29 mouse cellular contexts compared by ENCODE assay signal in the genomic region with DNA sequence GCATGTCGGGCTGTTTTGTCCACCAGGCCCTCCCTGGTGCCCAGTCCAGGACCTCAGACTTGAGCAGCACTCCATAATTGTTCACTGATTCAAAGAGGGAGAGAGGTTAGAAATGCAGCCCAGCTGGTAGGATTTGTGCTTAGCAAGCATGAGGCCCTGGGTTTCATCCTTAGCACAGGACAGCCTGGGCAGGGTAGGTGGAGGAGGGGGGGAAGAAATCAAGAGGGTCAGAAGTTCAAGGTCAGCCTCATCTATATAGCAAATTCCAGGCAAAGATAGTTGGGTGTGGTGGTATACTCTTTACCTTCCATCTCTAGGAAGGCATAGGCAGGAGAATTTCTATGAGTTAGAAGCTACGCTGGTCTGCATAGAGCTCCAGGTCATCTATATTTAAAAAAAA. TPM values are rescaled to one million over a fixed set of nuclear protein-coding genes. Genes with fewer than 3 reads are reported as not detected.
A peak's percentile ranks its signal among the peaks of the same experiment; 100 is the strongest.
DNase-seq lines count a peak whose midpoint lies in the region; ATAC-seq lines count a peak whose summit lies in the region.
"Had no signal": no experiment of that assay in that cellular context is flagged by ENCODE, and none has a peak within 500 bp of the region (broad histone marks: within the 10 kb centered on the region; RNA-seq: fewer than 3 reads in every experiment).

No protein-coding gene starts in this region.

- 90% methylated on average over 2 of the region's 2 CpGs for WGBS in forebrain, embryonic 10.5 days
- 93% methylated on average over 2 of the region's 2 CpGs for WGBS in forebrain, embryonic 16.5 days
- 91% methylated on average over 2 of the region's 2 CpGs for WGBS in kidney, embryonic 16.5 days

- no peaks in the 10 kb centered on the region for H3K27me3 ChIP-seq in forebrain, embryonic 10.5 days (ENCODE audit: poor library complexity, severe bottlenecking)
- no peaks in the 10 kb centered on the region for H3K27me3 ChIP-seq in forebrain, embryonic 16.5 days (replicated peaks; ENCODE audit: control insufficient read depth, insufficient read depth, low read length)
- H3K27me3 ChIP-seq in kidney, embryonic 16.5 days (ENCODE audit: insufficient read depth, low read length) = no peaks in the 10 kb centered on the region
- H3K27me3 ChIP-seq: embryonic facial prominence, embryonic 12.5 days; embryonic facial prominence, embryonic 15.5 days; forebrain, embryonic 12.5 days; forebrain, embryonic 15.5 days; heart, embryonic 13.5 days; Patski had no signal

- no peaks in the 10 kb centered on the region for H3K36me3 ChIP-seq in forebrain, embryonic 10.5 days (replicated peaks)
- H3K36me3 ChIP-seq in forebrain, embryonic 16.5 days (ENCODE audit: control insufficient read depth, insufficient read depth) = no peaks in the 10 kb centered on the region
- H3K36me3 ChIP-seq in kidney, embryonic 16.5 days (ENCODE audit: insufficient read depth, low read length) = no peaks in the 10 kb centered on the region
- H3K36me3 ChIP-seq: embryonic facial prominence, embryonic 12.5 days; embryonic facial prominence, embryonic 15.5 days; forebrain, embryonic 12.5 days; forebrain, embryonic 15.5 days; G1E; heart, embryonic 10.5 days; heart, embryonic 13.5 days had no signal

- no peak overlapping the region for H3K4me2 ChIP-seq in forebrain, embryonic 16.5 days (ENCODE audit: low read length)
- H3K4me2 ChIP-seq in kidney, embryonic 16.5 days (replicated peaks; ENCODE audit: low read depth, low read length) = no peak overlapping the region
- H3K4me2 ChIP-seq: embryonic facial prominence, embryonic 12.5 days; embryonic facial prominence, embryonic 15.5 days; forebrain, embryonic 12.5 days; forebrain, embryonic 15.5 days; heart, embryonic 13.5 days; hindbrain, embryonic 14.5 days had no signal

- no peak overlapping the region for H3K4me3 ChIP-seq in forebrain, embryonic 10.5 days
- no peak overlapping the region for H3K4me3 ChIP-seq in forebrain, embryonic 16.5 days (replicated peaks; ENCODE audit: low read length)
- H3K4me3 ChIP-seq in kidney, embryonic 16.5 days (ENCODE audit: low read length) = no peak overlapping the region
- H3K4me3 ChIP-seq: embryonic facial prominence, embryonic 12.5 days; embryonic facial prominence, embryonic 15.5 days; forebrain, embryonic 12.5 days; forebrain, embryonic 15.5 days; heart, adult 2 months; heart, embryonic 10.5 days; heart, embryonic 13.5 days had no signal

- H3K27ac ChIP-seq in forebrain, embryonic 10.5 days = peak overlapping the region; percentile 17; the same call in 1 of the 2 replicates
- H3K27ac ChIP-seq in forebrain, embryonic 16.5 days (ENCODE audit: low read length) = no peak overlapping the region
- no peak overlapping the region for H3K27ac ChIP-seq in kidney, embryonic 16.5 days (ENCODE audit: low read length)
- H3K27ac ChIP-seq: embryonic facial prominence, embryonic 12.5 days; embryonic facial prominence, embryonic 15.5 days; forebrain, embryonic 12.5 days; forebrain, embryonic 15.5 days; heart, adult 2 months; heart, embryonic 10.5 days; heart, embryonic 13.5 days; hindbrain, embryonic 14.5 days; hindbrain, postnatal 0 days had no signal

- H3K9me3 ChIP-seq in forebrain, embryonic 10.5 days = no peaks in the 10 kb centered on the region
- H3K9me3 ChIP-seq in forebrain, embryonic 16.5 days (ENCODE audit: control insufficient read depth, low read length) = no peaks in the 10 kb centered on the region
- no peaks in the 10 kb centered on the region for H3K9me3 ChIP-seq in kidney, embryonic 16.5 days (ENCODE audit: low read length)
- H3K9me3 ChIP-seq: embryonic facial prominence, embryonic 12.5 days; embryonic facial prominence, embryonic 15.5 days; forebrain, embryonic 12.5 days; forebrain, embryonic 15.5 days; G1E; heart, embryonic 10.5 days had no signal

- DNase-seq in forebrain, embryonic 10.5 days (ENCODE audit: extremely low spot score, low spot score) = no peak
- DNase-seq in ES-CJ7 (ENCODE audit: low read depth, low spot score) = peak; percentile 58
- peak; percentile 48 for DNase-seq in ZHBTc4 (ENCODE audit: low read depth, low spot score)
- no peak for DNase-seq in cerebellum, postnatal 4 days (ENCODE audit: low spot score in 2 of 2)
- DNase-seq: adrenal gland, adult 8-10 months; adrenal gland, postnatal 25 days; cerebellum, adult 11-12 months; cerebellum, adult 8-10 months; cerebellum, postnatal 10 days; gastrocnemius, postnatal 10 days; gastrocnemius, postnatal 36 days; heart, adult 2 months; heart, postnatal 14 days; heart, postnatal 4 days had no signal

- H3K9ac ChIP-seq in forebrain, embryonic 16.5 days (replicated peaks; ENCODE audit: low read depth, low read length) = no peak overlapping the region
- no peak overlapping the region for H3K9ac ChIP-seq in kidney, embryonic 16.5 days (replicated peaks; ENCODE audit: low read length)
- H3K9ac ChIP-seq: embryonic facial prominence, embryonic 12.5 days; embryonic facial prominence, embryonic 15.5 days; forebrain, embryonic 12.5 days; forebrain, embryonic 15.5 days; heart, embryonic 13.5 days; hindbrain, embryonic 14.5 days had no signal

- H3K4me1 ChIP-seq in forebrain, embryonic 10.5 days = peaks cover 4% of the 10 kb centered on the region; the same call in 1 of the 2 replicates
- H3K4me1 ChIP-seq in forebrain, embryonic 16.5 days (replicated peaks; ENCODE audit: control insufficient read depth, insufficient read depth, low read length) = no peaks in the 10 kb centered on the region
- no peaks in the 10 kb centered on the region for H3K4me1 ChIP-seq in kidney, embryonic 16.5 days (ENCODE audit: insufficient read depth, low read length)
- H3K4me1 ChIP-seq: embryonic facial prominence, embryonic 15.5 days; forebrain, embryonic 12.5 days; forebrain, embryonic 15.5 days had no signal

- no peak for ATAC-seq in forebrain, embryonic 16.5 days
- ATAC-seq in kidney, embryonic 16.5 days (ENCODE audit: low FRiP score, low TSS enrichment) = no peak
- ATAC-seq: activated CD4-positive, CD25-positive, alpha-beta regulatory T cell, adult 4 months; forebrain, embryonic 15.5 days; hindbrain, postnatal 0 days; inflammation-experienced regulatory T-cells, adult 6 months; intestine, embryonic 16.5 days; Patski had no signal

RNA-seq across cellular contexts. Expression of a gene that starts 9.3 kb away (rescaled TPM):
- polyA plus RNA-seq in forebrain, embryonic 10.5 days (2016; fragmentation: Nextera tagmentation; extraction: Ambion mirVana) = 15.6 and 18.4 TPM in 2 replicates
- 31.9 and 34.6 TPM in 2 replicates for polyA plus RNA-seq in forebrain, embryonic 16.5 days (2015; fragmentation: Nextera tagmentation; extraction: Ambion mirVana)
- 12.0 and 15.7 TPM in 2 replicates for polyA plus RNA-seq in kidney, embryonic 16.5 days (2015; fragmentation: Nextera tagmentation; extraction: Ambion mirVana)

Comparison
In these comparisons a context has a peak if more than half of its experiments do, and no peak if none do; other contexts are left out.
1. DNase-seq: peak in ES-CJ7 (single experiment) and ZHBTc4 (single experiment); none in forebrain, embryonic 10.5 days (single experiment) and cerebellum, postnatal 4 days (0 of 2).